Mouse (Mus musculus) CH12.LX (cell line): ENCODE data around the gene Smchd1. TPM values are rescaled to one million over a fixed set of nuclear protein-coding genes. Genes with fewer than 3 reads are reported as not detected.
A peak's percentile ranks its signal among the peaks of the same experiment; 100 is the strongest.

Source experiments
- DNase-seq: peaks from one replicate; pipeline ENCODE4 v3.0.0-alpha.2; 2013; ENCODE audit errors: extremely low read depth
- H3K27ac ChIP-seq: 2 replicates; pipeline ENCODE4 v1.5.1; 2012; ENCODE audit warnings: low read depth, mild to moderate bottlenecking, control low read depth, moderate library complexity; ENCODE audit not compliant: insufficient read depth
- H3K27me3 ChIP-seq: replicated peaks from 2 replicates; pipeline ENCODE3; 2012; ENCODE audit warnings: inconsistent platforms
- H3K36me3 ChIP-seq, 2 experiments: replicated peaks in 1 of 2; 2 replicates each; pipeline versions ENCODE3 to v1.6.1; 2012; ENCODE audit warnings: inconsistent platforms in 1 of 2, low read length in 1 of 2, mild to moderate bottlenecking in 1 of 2, mixed read lengths in 1 of 2, moderate library complexity in 1 of 2; ENCODE audit not compliant: control insufficient read depth in 1 of 2, insufficient read depth in 1 of 2
- H3K4me1 ChIP-seq, 2 experiments: 2 replicates each; pipeline ENCODE4 v1.6.1; 2012; ENCODE audit warnings: inconsistent platforms in 1 of 2, moderate library complexity in 1 of 2; ENCODE audit not compliant: insufficient read depth in 2 of 2, control insufficient read depth in 1 of 2
- H3K4me2 ChIP-seq: 2 replicates; pipeline ENCODE4 v1.6.1; 2012; ENCODE audit warnings: low read depth, mild to moderate bottlenecking, control low read depth; ENCODE audit not compliant: poor library complexity, insufficient read depth, severe bottlenecking
- H3K4me3 ChIP-seq, 3 experiments: fragments of 150-350 bp in 1 of 3; sonication (generic) in 1 of 3; replicated peaks in 1 of 3; 2 replicates each; pipeline versions ENCODE3 to v1.5.1; 2011 to 2012; ENCODE audit warnings: low read depth in 2 of 3, low read length in 2 of 3, mild to moderate bottlenecking in 2 of 3, moderate library complexity in 2 of 3, control low read depth in 1 of 3, improper control_type of control experiment in 1 of 3, inconsistent platforms in 1 of 3, mixed read lengths in 1 of 3; ENCODE audit not compliant: poor library complexity in 1 of 3
- H3K79me2 ChIP-seq: replicated peaks from 2 replicates; pipeline ENCODE4 v1.6.1; 2012; ENCODE audit warnings: mild to moderate bottlenecking, moderate library complexity; ENCODE audit not compliant: control insufficient read depth, poor library complexity, insufficient read depth, severe bottlenecking; ENCODE audit errors: extremely low read depth
- H3K9ac ChIP-seq: 2 replicates; pipeline ENCODE4 v1.6.1; 2012; ENCODE audit warnings: low read depth, mild to moderate bottlenecking, control low read depth, moderate library complexity; ENCODE audit not compliant: insufficient read depth
- H3K9me3 ChIP-seq: replicated peaks from 2 replicates; pipeline ENCODE3; 2012; ENCODE audit warnings: low read length, inconsistent platforms, mixed read lengths
- BHLHE40 ChIP-seq: IDR thresholded peaks from 2 replicates; pipeline ENCODE4 v1.6.1; 2011; ENCODE audit warnings: mild to moderate bottlenecking, low read depth, low read length, improper control_type of control experiment
- CHD1 ChIP-seq: IDR thresholded peaks from 2 replicates; pipeline ENCODE4 v1.6.1; 2012; ENCODE audit warnings: low read depth, low read length, improper control_type of control experiment, inconsistent platforms
- CHD2 ChIP-seq: IDR thresholded peaks from 2 replicates; pipeline ENCODE4 v1.6.1; 2011; ENCODE audit warnings: low read length, improper control_type of control experiment
- E2F4 ChIP-seq: IDR thresholded peaks from 2 replicates; pipeline ENCODE4 v1.6.1; 2011; ENCODE audit warnings: low read depth, low read length, improper control_type of control experiment; ENCODE audit not compliant: insufficient replicate concordance
- GABPA ChIP-seq: IDR thresholded peaks from 2 replicates; pipeline ENCODE4 v1.6.1; 2012; ENCODE audit warnings: low read depth, low read length, improper control_type of control experiment, inconsistent platforms; ENCODE audit not compliant: insufficient replicate concordance
- HCFC1 ChIP-seq: IDR thresholded peaks from 2 replicates; pipeline ENCODE4 v1.6.1; 2012; ENCODE audit warnings: low read depth, mild to moderate bottlenecking, inconsistent platforms, low read length, improper control_type of control experiment
- JUN ChIP-seq: IDR thresholded peaks from 2 replicates; pipeline ENCODE4 v1.6.1; 2011; ENCODE audit warnings: low read depth, mild to moderate bottlenecking, low read length, improper control_type of control experiment, moderate library complexity; ENCODE audit not compliant: insufficient read depth
- JUND ChIP-seq: conservative IDR thresholded peaks from 2 replicates; pipeline ENCODE4 v1.6.1; 2011; ENCODE audit warnings: low read depth, low read length, improper control_type of control experiment
- MAFK ChIP-seq: IDR thresholded peaks from 2 replicates; pipeline ENCODE4 v1.6.1; 2011; ENCODE audit warnings: low read length, improper control_type of control experiment; ENCODE audit not compliant: insufficient replicate concordance
- MAX ChIP-seq: IDR thresholded peaks from 2 replicates; pipeline ENCODE4 v1.6.1; 2011; ENCODE audit warnings: low read length, improper control_type of control experiment
- MAZ ChIP-seq: IDR thresholded peaks from 2 replicates; pipeline ENCODE4 v1.6.1; 2012; ENCODE audit warnings: low read depth, mild to moderate bottlenecking, inconsistent platforms, low read length, improper control_type of control experiment, moderate library complexity
- MYC ChIP-seq: IDR thresholded peaks from 2 replicates; pipeline ENCODE4 v1.6.1; 2011; ENCODE audit warnings: low read depth, mild to moderate bottlenecking, improper control_type of control experiment, low read length
- NELFE ChIP-seq: IDR thresholded peaks from 2 replicates; pipeline ENCODE4 v1.6.1; 2011; ENCODE audit warnings: low read depth, low read length, improper control_type of control experiment
- NRF1 ChIP-seq: IDR thresholded peaks from 2 replicates; pipeline ENCODE4 v1.6.1; 2014; ENCODE audit warnings: low read depth, mild to moderate bottlenecking, inconsistent platforms, low read length, improper control_type of control experiment, moderate library complexity
- PAX5 ChIP-seq: IDR thresholded peaks from 2 replicates; pipeline ENCODE4 v1.6.1; 2012; ENCODE audit warnings: low read length, inconsistent platforms, mixed read lengths
- POLR2AphosphoS2 ChIP-seq: IDR thresholded peaks from 2 replicates; pipeline ENCODE4 v1.6.1; 2011; ENCODE audit warnings: low read depth, low read length, improper control_type of control experiment
- RAD21 ChIP-seq: IDR thresholded peaks from 2 replicates; pipeline ENCODE4 v1.6.1; 2011; ENCODE audit warnings: low read depth, mild to moderate bottlenecking, low read length, improper control_type of control experiment, moderate library complexity
- TBP ChIP-seq: conservative IDR thresholded peaks from 2 replicates; pipeline ENCODE4 v1.6.1; 2011; ENCODE audit warnings: low read depth, low read length, improper control_type of control experiment
- TCF12 ChIP-seq: IDR thresholded peaks from 2 replicates; pipeline ENCODE4 v1.6.1; 2014; ENCODE audit warnings: low read depth, mild to moderate bottlenecking, inconsistent platforms, low read length, improper control_type of control experiment
- UBTF ChIP-seq: IDR thresholded peaks from 2 replicates; pipeline ENCODE4 v1.6.1; 2012; ENCODE audit warnings: low read depth, mild to moderate bottlenecking, inconsistent platforms, low read length, improper control_type of control experiment, moderate library complexity
- USF1 ChIP-seq: IDR thresholded peaks from 2 replicates; pipeline ENCODE4 v1.6.1; 2014; ENCODE audit warnings: low read depth, mild to moderate bottlenecking, inconsistent platforms, low read length, improper control_type of control experiment
- dilution Hi-C: fragments of 300-500 bp; cut with MboI; formaldehyde crosslinking; loops from 2 replicates; pipeline ENCODE4 v1.14.3; 2020; ENCODE audit warnings: low sequenced_read_pairs; ENCODE audit not compliant: extremely low pct_unique_long_range_greater_than_20kb, extremely low pct_ligation_motif_present
- in situ Hi-C: fragments of 300-500 bp; cut with MboI; formaldehyde crosslinking; loops from 3 replicates; pipeline ENCODE4 v1.14.3; 2019; ENCODE audit warnings: low sequenced_read_pairs, low pct_ligation_motif_present, low pct_unique_long_range_greater_than_20kb, mixed read lengths
- polyA plus RNA-seq: library from polyadenylated mRNA; unstranded; fragments of >175 nt; gene quantifications from 2 replicates; pipeline ENCODE4 v1.2.1, GENCODE M21; 2012; ENCODE audit warnings: low read depth; ENCODE audit not compliant: insufficient read length
- total RNA-seq, 2 experiments: library from RNA; depleted of rRNA; stranded (reverse); fragments of 300-350 nt in 1 of 2; fragments of >200 nt in 1 of 2; gene quantifications; 2 replicates each; pipeline ENCODE4 v1.2.3; 2012 to 2014

Smchd1 gene
- total and polyA plus RNA-seq, 3 experiments, result 44.4 to 73.9 (median 59.4) TPM

DNA sequence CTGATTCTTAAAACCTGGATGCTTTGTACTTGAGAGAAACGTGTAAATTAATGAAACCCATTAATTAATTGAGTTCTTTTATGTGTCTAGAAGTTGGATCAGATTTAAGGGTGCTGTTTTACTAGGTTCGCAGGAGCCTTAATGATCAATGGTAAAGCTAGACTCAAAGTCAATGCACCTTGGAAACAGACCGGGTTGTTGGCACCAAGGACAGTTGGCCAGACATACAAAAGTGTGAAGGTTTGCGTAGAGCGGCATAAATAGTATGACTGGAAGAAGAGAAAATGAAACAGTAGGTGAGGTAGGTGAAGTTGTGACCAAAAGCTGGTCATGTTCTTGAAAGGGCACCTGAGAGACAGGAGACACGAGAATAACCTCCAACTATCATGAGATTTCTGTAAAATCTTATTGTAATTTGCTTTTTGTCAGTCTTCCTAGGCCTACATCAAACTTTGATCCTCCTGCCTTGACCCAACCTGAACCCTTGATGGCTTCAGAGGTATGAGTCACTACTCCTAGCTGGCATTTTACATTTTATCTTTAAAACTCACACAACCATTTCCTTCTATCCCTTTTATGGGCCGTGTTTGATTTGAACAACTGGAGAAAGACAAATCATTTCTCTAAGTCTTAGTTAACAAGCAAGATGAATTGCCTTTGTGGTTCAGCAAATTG is 1.3 kb upstream of the Smchd1 start:
- in situ Hi-C loops, result no loop called here
- TF ChIP-seq RAD21 (no peak), TBP (no peak), GABPA (no peak), JUN (no peak), MAFK (no peak), MYC (no peak), HCFC1 (no peak), E2F4 (no peak), CHD2 (no peak), JUND (no peak), USF1 (no peak), CHD1 (no peak), TCF12 (no peak), NELFE (no peak), POLR2AphosphoS2 (no peak), NRF1 (no peak), MAZ (no peak)
- Histone ChIP-seq H3K27ac (no peak overlapping the region), H3K36me3 (peaks cover 0 to 2% of the 10 kb centered on the region in 2 experiments), H3K79me2 (peaks cover 34% of the 10 kb centered on the region), H3K27me3 (peaks cover 2% of the 10 kb centered on the region), H3K4me2 (no peak overlapping the region; the same call in 1 of the 2 replicates), H3K9me3 (no peaks in the 10 kb centered on the region), H3K4me3 (no peak overlapping the region), H3K4me1 (peaks cover 13 to 46% of the 10 kb centered on the region in 2 experiments), H3K9ac (no peak overlapping the region)
- no peak for DNase-seq
- dilution Hi-C loops, result no loop called here

DNA sequence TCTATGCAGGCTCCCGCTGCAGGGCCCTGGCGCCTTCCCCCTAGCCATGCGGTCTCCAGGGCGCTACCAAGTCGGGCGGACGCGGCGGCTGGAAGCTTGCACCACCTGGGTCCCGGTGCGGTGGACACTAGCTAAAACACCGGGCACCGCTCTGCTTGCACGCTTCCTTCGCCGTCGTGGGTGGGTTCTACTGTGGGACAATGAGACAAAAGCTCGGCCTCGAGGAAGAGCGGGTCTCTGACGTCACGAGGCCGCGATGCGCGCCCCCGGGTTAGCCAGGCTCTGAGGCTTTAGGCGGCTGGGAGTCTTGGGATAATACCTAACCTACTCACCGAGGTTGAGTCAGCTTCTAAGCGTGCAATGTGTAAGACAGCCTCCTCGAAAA is 554 bp upstream of the Smchd1 start:
- H3K9me3 ChIP-seq, result no peaks in the 10 kb centered on the region
- H3K27me3 ChIP-seq, result peaks cover 2% of the 10 kb centered on the region
- in situ Hi-C loops, result no loop called here
- H3K4me2 ChIP-seq, result peak overlapping the region; percentile 46
- H3K27ac ChIP-seq, result peak overlapping the region; percentile 67
- H3K4me3 ChIP-seq, result peak overlapping the region; percentile 68 to 99 (median 94)
- peaks cover 13 to 46% of the 10 kb centered on the region in 2 experiments for H3K4me1 ChIP-seq
- TF ChIP-seq UBTF (no peak), PAX5 (no peak), MAX (no peak), BHLHE40 (no peak)
- TF ChIP-seq, all 38 proteins: peak for 0
- Histone ChIP-seq H3K9ac (peak overlapping the region; percentile 92), H3K79me2 (peaks cover 38% of the 10 kb centered on the region), H3K36me3 (peaks cover 0 to 2% of the 10 kb centered on the region in 2 experiments)
- dilution Hi-C loops, result no loop called here
- peak; percentile 48 for DNase-seq
